Mouse (Mus musculus) testis, postnatal 10 days (tissue): Measurements from ENCODE around the gene Theg.

Source experiments
- DNase-seq: peaks from one replicate; pipeline ENCODE4 v3.0.0; 2021; ENCODE audit warnings: low spot score

Theg gene

DNA sequence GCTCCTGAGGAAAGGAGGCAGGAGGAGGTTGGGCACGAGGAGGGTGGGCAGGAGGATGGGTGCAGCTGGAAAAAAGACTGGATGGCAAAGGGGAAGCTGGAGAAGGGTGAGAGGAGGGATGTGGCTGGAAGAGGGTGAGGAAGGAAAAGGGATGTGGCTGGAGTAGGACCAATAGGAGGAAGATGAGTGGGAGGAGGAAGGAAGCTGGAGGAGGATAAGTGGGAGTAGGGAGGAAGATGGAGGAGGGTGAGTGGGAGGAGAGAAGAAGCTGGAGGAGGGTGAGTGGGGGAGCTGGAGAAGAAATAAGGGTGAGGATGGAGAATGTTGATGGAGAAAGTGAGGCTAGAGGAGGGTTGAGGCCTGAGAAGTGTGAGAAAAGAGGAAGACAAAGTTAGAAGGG lies 51.7 kb downstream of the Theg start:
- no peak for DNase-seq

GRCm38 (mm10) chr10:79534426-79534825 lies 52.7 kb downstream of the Theg start:
- peak; percentile 28 for DNase-seq

GRCm38 (mm10) chr10:79533126-79533911 lies 53.8 kb downstream of the Theg start, which contains the start of gene Plpp2:
Gene Plpp2, minus strand, starts transcription at chr10:79533796.
- DNase-seq, result peak; percentile 87

DNA sequence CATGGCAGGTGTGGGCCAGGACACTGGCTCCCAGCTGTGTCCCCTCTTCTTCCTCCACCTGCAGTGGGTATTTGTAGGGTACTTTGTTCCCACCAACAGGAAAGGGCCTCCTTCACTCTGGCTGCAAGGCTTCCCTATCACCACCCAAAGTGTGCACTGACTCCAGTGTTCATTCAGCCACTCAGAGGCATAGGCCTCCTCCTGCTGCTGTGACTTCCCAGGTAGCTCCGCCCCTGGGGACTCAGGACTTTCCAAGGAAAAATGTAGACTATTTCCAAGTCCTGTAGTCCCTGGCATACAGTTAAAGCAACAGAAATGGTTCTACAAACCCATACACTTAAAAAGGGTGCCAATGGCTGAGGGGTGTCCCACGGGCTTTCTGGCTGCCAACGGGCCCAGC lies 54.5 kb downstream of the Theg start:
- no peak for DNase-seq

DNA sequence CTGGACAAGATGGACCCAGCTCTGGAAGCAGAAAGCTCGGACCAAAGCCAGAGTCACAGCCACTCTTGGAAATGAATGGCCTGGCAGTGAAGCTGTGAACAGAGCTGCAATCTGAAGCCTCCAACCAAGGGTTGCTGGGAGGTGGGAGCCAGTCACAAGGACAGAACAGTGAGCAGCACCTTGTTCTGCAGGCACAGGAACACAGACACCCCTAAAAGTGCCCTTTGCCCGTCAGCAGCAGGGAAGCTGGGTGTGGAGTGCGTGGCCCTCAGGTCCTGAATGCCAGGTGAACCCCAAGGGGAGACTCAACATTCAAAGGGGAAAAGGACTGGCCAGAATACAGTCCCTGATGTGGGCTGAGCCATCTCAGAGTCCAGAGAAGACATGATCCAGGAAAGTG lies 55.5 kb downstream of the Theg start:
- no peak for DNase-seq

DNA sequence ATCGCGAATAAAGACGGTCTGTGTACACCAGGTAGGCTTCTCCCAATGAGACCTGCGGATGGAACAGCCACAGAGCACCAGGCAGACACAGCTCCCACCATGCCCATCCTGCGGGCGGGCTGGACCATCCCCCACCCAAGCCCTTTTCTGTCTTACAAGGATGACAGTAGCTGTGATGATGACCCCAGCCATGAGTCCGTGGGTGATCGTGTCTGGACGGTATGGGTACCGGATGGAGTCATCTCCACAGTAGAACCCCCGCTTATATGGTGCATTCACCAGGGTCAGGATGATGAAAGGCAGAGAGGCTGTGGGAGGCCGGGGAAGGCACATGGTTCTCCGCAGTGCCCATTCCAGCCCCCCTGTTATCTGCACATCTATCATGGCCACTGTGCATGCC lies 56.4 kb downstream of the Theg start:
- DNase-seq, result no peak

DNA sequence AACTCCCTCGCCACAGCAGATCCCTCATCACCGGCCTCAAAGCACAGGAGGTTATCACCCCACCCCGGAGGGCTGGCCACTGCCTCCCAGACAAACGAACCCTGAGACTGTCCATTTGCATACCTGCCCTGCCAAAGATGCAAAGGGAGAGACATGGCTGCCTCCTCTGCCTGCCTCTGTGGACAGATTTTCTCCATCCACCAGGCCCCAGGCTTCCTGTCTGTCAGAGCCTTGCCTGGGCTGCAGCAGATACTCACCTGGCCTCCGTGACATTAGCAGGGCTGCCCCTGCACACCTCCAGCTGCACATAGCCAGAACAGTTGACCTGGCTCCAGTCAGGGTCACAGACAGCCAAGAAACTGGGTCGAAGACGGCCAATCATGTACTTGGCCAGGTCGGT lies 56.9 kb downstream of the Theg start:
- DNase-seq, result no peak

- peak; percentile 28 for DNase-seq
Observed at GRCm38 (mm10) chr10:79528081-79528480, 59.0 kb downstream of the Theg start.

- no peak for DNase-seq
Observed at GRCm38 (mm10) chr10:79527453-79527845, 59.7 kb downstream of the Theg start.

DNA sequence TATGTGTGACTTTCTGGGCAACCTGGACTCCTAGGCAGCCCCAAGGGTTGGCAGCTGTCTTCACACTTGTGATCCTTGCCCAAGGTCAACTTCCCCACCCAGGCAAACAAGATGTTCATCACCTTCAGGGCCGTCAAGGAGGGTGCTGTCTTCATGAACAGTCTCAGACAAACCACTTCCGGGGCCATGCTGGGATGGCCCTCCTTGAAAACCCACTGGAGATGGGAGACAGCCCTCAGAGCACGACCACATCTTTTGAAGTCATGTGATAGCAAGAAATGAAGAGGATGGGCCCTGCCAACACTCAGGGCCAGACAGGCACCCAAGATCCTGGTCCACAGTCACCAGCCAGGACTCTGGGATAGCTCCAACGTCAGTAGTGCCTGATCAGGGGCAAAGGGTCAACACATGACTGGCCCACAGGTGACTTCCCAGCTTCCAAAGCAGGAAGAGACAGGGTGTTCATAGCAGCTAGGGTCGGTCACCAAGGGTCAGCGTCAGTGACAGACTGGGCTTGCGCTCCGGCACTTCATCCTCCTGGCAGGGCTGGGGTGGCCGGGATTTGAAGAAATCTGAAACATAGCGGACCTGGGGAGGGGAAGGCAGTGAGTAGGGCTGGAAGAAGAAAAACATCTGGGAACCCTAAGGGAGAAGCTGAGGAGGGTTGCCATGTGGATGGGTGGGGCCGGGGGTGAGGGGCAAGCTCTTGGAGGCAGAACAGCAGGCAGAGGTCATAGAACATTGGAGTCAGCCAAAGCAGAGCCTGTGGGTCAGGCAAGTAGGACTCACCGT lies 60.3 kb downstream of the Theg start:
- peak; percentile 39 for DNase-seq
